Mouse (Mus musculus) forebrain, embryonic 16.5 days (tissue): ENCODE measurements around the gene St6galnac4. TPM values are rescaled to one million over a fixed set of nuclear protein-coding genes. Genes with fewer than 3 reads are reported as not detected.
A peak's percentile ranks its signal among the peaks of the same experiment; 100 is the strongest.

Experiments
- ATAC-seq: fragments of 200-750 bp; cut with Nextera tagmentation; 2 replicates; pipeline ENCODE4 v1.8.0; 2017; ENCODE audit warnings: mild to moderate bottlenecking, moderate library complexity
- H3K27ac ChIP-seq: fragments of 300-500 bp; sonication (generic); 2 replicates; pipeline ENCODE4 v1.5.1; 2014; ENCODE audit warnings: low read length, control low read depth
- H3K27me3 ChIP-seq: fragments of 300-500 bp; sonication (generic); replicated peaks from 2 replicates; pipeline ENCODE4 v1.6.1; 2014; ENCODE audit warnings: low read length; ENCODE audit not compliant: control insufficient read depth, insufficient read depth
- H3K36me3 ChIP-seq: fragments of 300-500 bp; sonication (generic); 2 replicates; pipeline ENCODE4 v1.6.1; 2014; ENCODE audit not compliant: control insufficient read depth, insufficient read depth
- H3K4me1 ChIP-seq: fragments of 300-500 bp; sonication (generic); replicated peaks from 2 replicates; pipeline ENCODE4 v1.6.1; 2014; ENCODE audit warnings: low read length; ENCODE audit not compliant: control insufficient read depth, insufficient read depth
- H3K4me2 ChIP-seq: fragments of 300-500 bp; sonication (generic); 2 replicates; pipeline ENCODE4 v1.6.1; 2014; ENCODE audit warnings: mild to moderate bottlenecking, low read length, control low read depth
- H3K4me3 ChIP-seq: fragments of 300-500 bp; sonication (generic); replicated peaks from 2 replicates; pipeline ENCODE4 v1.5.1; 2014; ENCODE audit warnings: mild to moderate bottlenecking, low read length, control low read depth
- H3K9ac ChIP-seq: fragments of 300-500 bp; sonication (generic); replicated peaks from 2 replicates; pipeline ENCODE4 v1.6.1; 2014; ENCODE audit warnings: low read depth, low read length, control low read depth
- H3K9me3 ChIP-seq: fragments of 300-500 bp; sonication (generic); 2 replicates; pipeline ENCODE4 v1.6.1; 2016; ENCODE audit warnings: low read length; ENCODE audit not compliant: control insufficient read depth
- WGBS: fragments of 180-500 bp; shearing (Covaris S2); extraction: QIAGEN DNeasy Blood & Tissue Kit; methylation state at CpG from one replicate; pipeline ENCODE4 v1.1.7; 2014; 5-methylcytosine and 5-hydroxymethylcytosine counted together
- polyA plus RNA-seq: library from polyadenylated mRNA; unstranded; fragments of >200 nt; fragmentation: Nextera tagmentation; extraction: Ambion mirVana; gene quantifications from 2 replicates; pipeline ENCODE4 v1.2.1, GENCODE M21; 2015

The St6galnac4 gene
- polyA plus RNA-seq, 1 experiment from 2014 or later = 29.6 TPM

- no peaks in the 10 kb centered on the region for H3K27me3 ChIP-seq
- WGBS = 77% methylated on average over 9 of the region's 9 CpGs
- no peaks in the 10 kb centered on the region; the same call in 1 of the 2 replicates for H3K36me3 ChIP-seq
- H3K4me3 ChIP-seq = no peak overlapping the region
- H3K4me2 ChIP-seq = no peak overlapping the region
- 0 out of 2 replicates have a peak, but pooled peaks cover 3% of the 10 kb centered on the region for H3K4me1 ChIP-seq
- no peak overlapping the region for H3K9ac ChIP-seq
- ATAC-seq = no peak
- H3K9me3 ChIP-seq = peaks cover 3% of the 10 kb centered on the region; the same call in 1 of the 2 replicates
- no peak overlapping the region for H3K27ac ChIP-seq
Observed at GRCm38 (mm10) chr2:32618051-32618450, 31.2 kb downstream of the St6galnac4 start.

- Histone ChIP-seq H3K4me1 (peaks cover 13% of the 10 kb centered on the region), H3K27me3 (no peaks in the 10 kb centered on the region), H3K9ac (peak overlapping the region; percentile 4; the same call in 1 of the 2 replicates), H3K27ac (no peak overlapping the region), H3K4me2 (no peak overlapping the region), H3K9me3 (peaks cover 3% of the 10 kb centered on the region; the same call in 1 of the 2 replicates), H3K36me3 (no peaks in the 10 kb centered on the region), H3K4me3 (no peak overlapping the region)
- no peak for ATAC-seq
- WGBS = 60% methylated on average over 4 of the region's 4 CpGs
Observed at GRCm38 (mm10) chr2:32620682-32621516, 34.0 kb downstream of the St6galnac4 start.

- Histone ChIP-seq H3K4me3 (no peak within 1 kb of the TSS), H3K9ac (peak within 1 kb of the TSS; percentile 4; the same call in 1 of the 2 replicates), H3K9me3 (peaks cover 3% of the 10 kb centered on the region; the same call in 1 of the 2 replicates), H3K4me2 (no peak within 1 kb of the TSS), H3K4me1 (peaks cover 19% of the 10 kb centered on the region), H3K27me3 (no peaks in the 10 kb centered on the region), H3K27ac (no peak within 1 kb of the TSS), H3K36me3 (no peaks in the 10 kb centered on the region)
- ATAC-seq = no peak
- 42% methylated on average over 7 of the region's 7 CpGs for WGBS
Observed at GRCm38 (mm10) chr2:32621517-32621859, 34.6 kb downstream of the St6galnac4 start, which contains the start of gene Ak1. Ak1 (plus strand) TSS chr2:32621758.

GRCm38 (mm10) chr2:32624111-32624748 lies 37.3 kb downstream of the St6galnac4 start:
- Histone ChIP-seq H3K4me2 (no peak overlapping the region), H3K9ac (no peak overlapping the region), H3K27me3 (no peaks in the 10 kb centered on the region), H3K9me3 (no peaks in the 10 kb centered on the region), H3K27ac (no peak overlapping the region), H3K4me1 (peaks cover 36% of the 10 kb centered on the region), H3K36me3 (no peaks in the 10 kb centered on the region), H3K4me3 (no peak overlapping the region)
- ATAC-seq = no peak
- WGBS = 93% methylated on average over 5 of the region's 5 CpGs

- Histone ChIP-seq H3K9ac (peak overlapping the region; percentile 65), H3K4me1 (peaks cover 41% of the 10 kb centered on the region), H3K9me3 (no peaks in the 10 kb centered on the region), H3K4me2 (peak overlapping the region; percentile 64), H3K27me3 (no peaks in the 10 kb centered on the region), H3K4me3 (peak overlapping the region; percentile 47), H3K36me3 (no peaks in the 10 kb centered on the region), H3K27ac (peak overlapping the region; percentile 85)
- under 1% methylated on average over 13 of the region's 13 CpGs for WGBS
- peak; percentile 81 for ATAC-seq
Observed at GRCm38 (mm10) chr2:32625212-32625872, 38.4 kb downstream of the St6galnac4 start.

- H3K4me3 ChIP-seq = peak overlapping the region; percentile 47
- 56% methylated on average over 5 of the region's 5 CpGs for WGBS
- H3K4me1 ChIP-seq = peaks cover 38% of the 10 kb centered on the region
- H3K27ac ChIP-seq = peak overlapping the region; percentile 85
- H3K27me3 ChIP-seq = no peaks in the 10 kb centered on the region
- peak overlapping the region; percentile 65 for H3K9ac ChIP-seq
- 0 out of 2 replicates have a peak, but pooled peaks have one; percentile 0 for ATAC-seq
- H3K4me2 ChIP-seq = peak overlapping the region; percentile 64
- H3K9me3 ChIP-seq = no peaks in the 10 kb centered on the region
- H3K36me3 ChIP-seq = no peaks in the 10 kb centered on the region
Observed at GRCm38 (mm10) chr2:32625873-32626694, 39.2 kb downstream of the St6galnac4 start.

GRCm38 (mm10) chr2:32627266-32628043 lies 40.6 kb downstream of the St6galnac4 start:
- no peaks in the 10 kb centered on the region for H3K9me3 ChIP-seq
- no peak overlapping the region for H3K4me2 ChIP-seq
- no peaks in the 10 kb centered on the region for H3K27me3 ChIP-seq
- no peak overlapping the region for H3K27ac ChIP-seq
- no peak overlapping the region for H3K9ac ChIP-seq
- H3K36me3 ChIP-seq = no peaks in the 10 kb centered on the region
- no peak overlapping the region for H3K4me3 ChIP-seq
- H3K4me1 ChIP-seq = peaks cover 38% of the 10 kb centered on the region
- ATAC-seq = no peak
- WGBS = 74% methylated on average over 19 of the region's 20 CpGs

- no peak for ATAC-seq
- Histone ChIP-seq H3K4me2 (no peak overlapping the region), H3K9ac (no peak overlapping the region; the same call in 1 of the 2 replicates), H3K27ac (no peak overlapping the region), H3K36me3 (no peaks in the 10 kb centered on the region; the same call in 1 of the 2 replicates), H3K4me3 (no peak overlapping the region), H3K9me3 (no peaks in the 10 kb centered on the region), H3K27me3 (no peaks in the 10 kb centered on the region), H3K4me1 (peaks cover 38% of the 10 kb centered on the region)
- 72% methylated on average over 4 of the region's 4 CpGs for WGBS
Observed at GRCm38 (mm10) chr2:32628044-32628550, 41.2 kb downstream of the St6galnac4 start.
